Mouse (Mus musculus): ENCODE data around the gene Rnf7. TPM values are rescaled to one million over a fixed set of nuclear protein-coding genes. Genes with fewer than 3 reads are reported as not detected.

The Rnf7 gene
- polyA plus RNA-seq, 3 experiments from 2014 or later: 98.2 to 121 (median 115) TPM

Other genes with a start within 250 kb of the Rnf7 start
- gene Atp1b3, start 114.2 kb downstream of the Rnf7 start, polyA plus RNA-seq (2017; shearing (Covaris generic)): 100 to 1,000 TPM; 181 to 248 (median 245) TPM
- gene Gm28729, start 46.6 kb upstream of the Rnf7 start, polyA plus RNA-seq (2017; shearing (Covaris generic)): not detected
- 10 to 100 TPM; 31.5 to 41.1 (median 34.3) TPM for gene Rasa2, start 152.9 kb upstream of the Rnf7 start, polyA plus RNA-seq (2017; shearing (Covaris generic))